Mouse (Mus musculus): ENCODE data around the gene Timm29. TPM values are rescaled to one million over a fixed set of nuclear protein-coding genes. Genes with fewer than 3 reads are reported as not detected.

The Timm29 gene
- polyA plus RNA-seq (2015; fragmentation: Nextera tagmentation; extraction: Ambion mirVana): 15.3 and 15.4 TPM in 2 replicates

DNA sequence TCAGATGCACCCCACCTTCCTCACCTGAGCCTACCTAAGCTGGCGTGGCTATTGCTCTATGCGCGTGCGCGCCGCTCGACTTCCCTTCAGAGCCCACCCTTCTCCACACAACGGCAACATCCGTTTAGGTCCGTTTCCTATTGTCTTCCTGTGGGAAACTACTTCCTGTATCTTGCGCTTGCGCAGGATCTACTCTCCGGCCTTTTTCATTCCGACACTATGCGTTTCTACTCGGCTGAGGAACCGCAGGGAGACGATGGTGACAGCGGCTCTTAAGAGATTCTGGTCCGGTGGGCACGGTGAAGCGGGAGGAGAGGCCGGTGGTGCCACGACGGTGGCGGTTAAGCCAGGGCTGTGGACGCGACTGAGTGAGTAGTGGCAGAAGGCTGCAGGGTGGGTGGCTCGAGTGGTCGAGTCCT is at the start of gene Timm29, which contains the start of gene Yipf2:
Timm29 (plus strand) TSS at position 20 of the 419 bp plus-strand sequence.
Yipf2 (minus strand) TSS at position 126 of the 419 bp plus-strand sequence.

DNA sequence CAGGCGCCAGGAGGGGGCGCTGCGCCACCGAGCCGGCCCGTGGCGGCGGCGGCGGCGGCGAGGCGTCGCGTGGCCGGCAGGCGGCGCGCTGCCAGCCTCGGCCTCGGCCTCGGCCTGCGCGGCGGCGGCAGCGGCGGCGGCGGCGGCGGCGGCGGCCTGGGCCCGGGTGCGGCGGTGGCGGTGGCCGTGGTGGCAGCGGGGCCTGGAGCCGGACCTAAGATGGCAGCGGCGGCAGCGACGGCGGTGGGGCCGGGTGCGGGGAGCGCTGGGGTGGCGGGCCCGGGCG is 45.8 kb upstream of the Timm29 start, which contains the start of gene Carm1:
Carm1 (plus strand) TSS at position 106 of the 286 bp plus-strand sequence.

DNA sequence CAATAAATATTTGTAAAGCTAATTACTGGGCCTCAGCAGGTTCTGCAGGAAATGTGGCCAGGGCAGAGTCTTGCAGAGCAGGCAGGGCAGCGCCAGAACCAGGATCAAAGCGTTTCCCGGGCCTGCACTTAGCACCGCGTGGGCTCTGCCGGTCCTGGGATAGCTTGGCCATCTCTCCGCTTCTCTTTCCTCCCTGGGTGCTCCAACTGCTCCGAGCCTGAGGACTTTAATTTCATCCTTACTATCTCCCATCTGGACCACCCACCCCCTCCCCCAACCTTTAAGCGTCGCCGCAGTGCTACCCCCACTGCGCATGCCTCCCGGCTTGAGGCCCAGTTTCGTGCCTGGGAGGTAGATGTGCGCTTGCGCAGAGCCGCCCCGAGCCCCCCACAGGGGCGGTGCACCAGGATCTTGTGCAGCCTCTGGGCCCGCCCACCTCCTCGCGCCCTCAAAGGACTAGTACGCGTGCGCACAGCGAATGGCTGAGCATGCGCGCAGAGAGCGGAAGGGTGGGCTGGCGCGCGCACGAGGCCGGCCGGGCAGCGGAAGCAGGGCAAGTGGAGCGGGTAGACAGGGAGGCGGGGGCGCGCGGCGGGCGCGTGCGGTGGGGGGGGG is 23.2 kb downstream of the Timm29 start, which contains the start of gene Smarca4:
Smarca4 (plus strand) TSS at position 553 of the 615 bp plus-strand sequence.

MicroRNA genes within 50 kb of the gene (microRNA counts, 519-probe panel; counts per million panel counts)
- not detected for microRNA mmu-miR-1946b

Small RNA genes within 50 kb of the gene (microRNA-seq; reads per million reads assigned to microRNA genes)
- gene Mir1946b: not detected

Other genes starting within 250 kb of the Timm29 start
- 52.5 and 56.4 TPM in 2 replicates for gene Ilf3, start 224.9 kb upstream of the Timm29 start, polyA plus RNA-seq (2015; fragmentation: Nextera tagmentation; extraction: Ambion mirVana)
- 27.3 and 30.2 TPM in 2 replicates for gene Qtrt1, start 180.9 kb upstream of the Timm29 start, polyA plus RNA-seq (2015; fragmentation: Nextera tagmentation; extraction: Ambion mirVana)
- 75.4 and 77.2 TPM in 2 replicates for gene Dnm2, start 167.8 kb upstream of the Timm29 start, polyA plus RNA-seq (2015; fragmentation: Nextera tagmentation; extraction: Ambion mirVana)
- gene Tmed1, start 82.5 kb upstream of the Timm29 start, polyA plus RNA-seq (2015; fragmentation: Nextera tagmentation; extraction: Ambion mirVana): 56.2 and 65.9 TPM in 2 replicates
- gene AB124611, start 66.5 kb upstream of the Timm29 start, polyA plus RNA-seq (2015; fragmentation: Nextera tagmentation; extraction: Ambion mirVana): 3.1 and 10.4 TPM in 2 replicates
- gene Carm1, start 45.8 kb upstream of the Timm29 start, polyA plus RNA-seq (2015; fragmentation: Nextera tagmentation; extraction: Ambion mirVana): 16.1 and 18.9 TPM in 2 replicates
- 21.2 and 24.7 TPM in 2 replicates for gene Yipf2, start 106 bp downstream of the Timm29 start, polyA plus RNA-seq (2015; fragmentation: Nextera tagmentation; extraction: Ambion mirVana)
- gene Smarca4, start 23.4 kb downstream of the Timm29 start, polyA plus RNA-seq (2015; fragmentation: Nextera tagmentation; extraction: Ambion mirVana): 31.6 and 32.3 TPM in 2 replicates
- 73.5 and 118 TPM in 2 replicates for gene Ldlr, start 130.8 kb downstream of the Timm29 start, polyA plus RNA-seq (2015; fragmentation: Nextera tagmentation; extraction: Ambion mirVana)
- 19.5 and 26.9 TPM in 2 replicates for gene Spc24, start 167.6 kb downstream of the Timm29 start, polyA plus RNA-seq (2015; fragmentation: Nextera tagmentation; extraction: Ambion mirVana)
- 25.4 and 28.8 TPM in 2 replicates for gene Kank2, start 206.0 kb downstream of the Timm29 start, polyA plus RNA-seq (2015; fragmentation: Nextera tagmentation; extraction: Ambion mirVana)
- gene Angptl8, start 242.8 kb downstream of the Timm29 start, polyA plus RNA-seq (2015; fragmentation: Nextera tagmentation; extraction: Ambion mirVana): 0.44 and 0.45 TPM in 2 replicates